Mouse (Mus musculus): ENCODE data around the gene Acvr1b. TPM values are rescaled to one million over a fixed set of nuclear protein-coding genes. Genes with fewer than 3 reads are reported as not detected.
A peak's percentile ranks its signal among the peaks of the same experiment; 100 is the strongest.

Gene Acvr1b
- total RNA-seq, 2 experiments from 2014 or later: 16.2 to 17.0 TPM

DNA sequence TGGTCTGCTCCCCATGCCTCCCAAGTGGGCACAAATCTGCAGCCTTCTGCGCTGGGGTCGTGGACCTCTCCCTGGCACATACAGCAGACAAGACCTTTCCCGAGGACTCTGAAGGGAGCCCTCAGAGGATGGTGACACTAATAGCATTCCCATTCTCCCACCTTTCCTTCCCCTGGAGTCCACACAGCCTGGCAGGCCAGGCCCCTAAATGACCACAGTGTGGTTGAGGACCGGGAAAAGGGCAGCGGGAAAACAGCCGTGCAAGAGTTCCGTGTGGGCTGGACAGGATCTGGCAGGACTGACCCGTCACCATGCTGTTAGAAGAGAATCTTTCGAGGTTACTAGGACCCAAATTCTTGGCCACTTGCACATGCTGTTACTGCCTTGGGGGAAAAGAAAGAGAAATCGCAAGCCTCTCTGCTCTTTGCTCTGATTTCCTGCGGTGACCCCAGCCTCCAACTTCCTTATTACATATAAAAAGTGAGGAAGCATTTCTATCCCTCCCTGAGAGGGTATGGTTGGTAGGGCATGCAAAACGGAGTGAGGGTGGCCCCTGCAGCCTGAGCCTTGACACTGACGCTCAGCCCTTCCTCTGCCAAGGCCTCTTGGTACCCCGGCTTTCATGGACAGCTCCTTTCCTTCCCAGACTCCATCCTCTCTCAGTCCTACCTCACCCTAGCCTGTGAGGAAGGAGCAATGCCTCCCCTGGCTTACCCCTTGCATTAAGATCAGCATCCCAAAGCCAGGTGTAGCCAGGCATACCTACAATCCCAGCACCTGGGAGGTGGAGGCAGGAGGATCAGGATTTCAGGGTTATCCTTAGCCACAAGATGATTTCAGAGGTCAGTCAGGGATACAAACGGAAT lies 27.5 kb upstream of the Acvr1b start:
- DNase-seq (ENCODE audit: low spot score in 2 of 2): peak in 1 of 2 experiments; percentile 25

DNA sequence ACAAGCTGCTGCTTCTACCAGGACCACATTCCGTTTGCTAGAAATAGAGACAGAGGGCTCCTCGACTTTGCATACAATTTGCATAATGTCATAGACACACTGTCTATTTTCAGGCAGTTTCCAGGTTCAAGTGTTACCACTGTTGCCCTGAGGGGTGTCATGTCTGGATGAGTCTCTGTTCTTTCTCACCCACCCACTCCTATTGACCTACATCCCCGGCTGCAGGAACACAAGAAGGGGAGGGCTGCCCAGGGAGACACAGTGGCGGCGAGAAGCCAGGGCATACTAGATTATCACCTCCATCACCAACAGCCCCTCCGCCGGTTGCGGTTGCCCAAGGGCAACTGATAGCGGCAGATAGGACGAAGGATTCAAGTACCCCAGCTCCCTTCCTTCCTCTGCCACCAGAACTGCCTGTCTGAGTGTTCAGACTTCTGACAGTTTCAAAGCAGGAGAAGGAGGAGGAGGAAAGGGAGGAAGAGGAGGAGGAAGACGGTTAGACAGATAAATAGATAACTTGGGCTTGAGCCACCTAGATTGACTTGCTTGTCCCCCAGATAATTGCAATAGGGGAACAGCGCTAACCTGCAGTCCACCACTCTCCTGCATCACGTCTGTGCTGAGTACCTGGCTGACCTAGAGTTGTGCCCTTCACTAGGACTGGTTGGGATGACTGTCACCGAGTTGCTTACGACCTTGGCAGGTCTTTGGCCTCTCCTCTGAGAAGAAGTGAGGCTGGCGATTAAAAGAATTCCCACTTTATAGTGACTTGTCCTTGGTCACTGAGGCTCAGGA lies 26.6 kb upstream of the Acvr1b start:
- DNase-seq (ENCODE audit: low spot score in 2 of 2): no peak

DNA sequence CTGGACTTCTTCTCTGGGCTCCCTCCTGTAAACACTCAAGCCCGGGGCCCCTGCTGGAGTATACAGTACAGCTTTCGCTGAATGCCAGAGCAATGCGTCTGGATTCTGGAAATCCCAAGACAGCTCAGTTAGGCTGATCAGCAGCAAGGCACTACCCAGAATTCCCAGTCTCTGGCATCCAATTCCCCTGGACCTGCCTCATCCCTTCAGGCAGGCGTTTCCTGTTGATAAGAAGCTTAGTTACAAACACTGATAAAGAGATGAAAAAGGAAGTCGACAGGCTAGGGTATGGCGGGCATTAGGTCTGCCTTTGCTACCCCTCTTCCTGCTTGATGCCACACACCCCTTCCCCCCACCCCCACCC lies 26.0 kb upstream of the Acvr1b start:
- no peak for DNase-seq (ENCODE audit: low spot score in 2 of 2)

DNA sequence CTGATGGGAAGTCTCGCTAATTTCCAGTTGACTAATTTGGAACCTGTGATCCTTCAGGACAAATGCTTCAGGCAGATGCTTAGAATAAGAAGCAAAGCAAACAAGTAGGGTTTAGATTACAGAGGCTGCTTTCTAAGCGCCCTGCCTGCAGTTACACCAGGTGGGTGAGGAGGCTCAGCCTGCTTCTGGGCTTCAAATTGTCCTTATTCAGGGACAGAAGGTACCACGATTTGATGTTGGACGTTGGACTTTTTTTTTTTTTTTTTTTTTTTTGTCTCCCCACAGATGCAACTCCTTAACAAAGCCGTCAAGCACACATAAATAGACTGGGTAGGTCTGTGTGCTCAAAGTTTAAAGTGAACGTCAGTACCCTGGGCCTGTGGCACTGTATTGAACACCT lies 25.3 kb upstream of the Acvr1b start:
- no peak for DNase-seq (ENCODE audit: low spot score in 2 of 2)

DNA sequence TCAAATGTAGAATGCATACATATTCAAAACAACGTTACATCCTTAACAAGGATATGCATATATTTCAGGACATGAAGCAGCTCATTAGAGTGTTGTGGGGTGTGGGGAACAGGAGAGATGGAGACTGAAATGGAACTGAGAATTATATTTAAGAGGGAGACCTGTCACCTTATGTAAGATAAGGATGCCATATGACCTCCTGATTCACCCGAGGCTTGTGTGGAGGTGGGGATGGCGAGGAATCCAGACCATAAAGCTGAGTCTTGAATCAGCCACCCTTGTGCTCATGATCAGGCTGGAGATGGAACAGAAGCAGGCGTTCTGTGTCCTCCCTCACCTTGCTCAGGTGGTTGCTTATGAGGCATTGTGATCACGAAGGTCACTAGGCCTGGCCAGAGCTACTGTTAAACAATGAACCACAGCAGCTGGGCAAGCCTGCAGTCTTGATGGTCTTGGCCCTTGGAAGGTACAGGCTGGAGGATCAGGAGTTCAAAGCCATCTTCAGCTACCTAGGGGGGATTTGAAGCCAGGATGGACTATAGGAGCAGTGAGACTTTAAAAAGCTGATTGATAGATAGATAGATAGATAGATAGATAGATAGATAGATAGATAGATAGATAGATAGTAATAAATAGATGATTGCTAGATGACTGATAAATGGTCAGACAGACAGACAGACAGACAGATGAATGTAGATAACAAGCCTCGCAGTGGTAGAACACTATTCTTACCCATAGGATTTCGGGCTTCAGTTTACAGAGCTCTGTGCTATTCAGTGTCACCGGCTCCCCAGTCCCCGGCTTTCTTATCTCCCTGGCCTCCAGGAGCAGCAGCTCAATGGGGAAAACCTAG lies 22.2 kb upstream of the Acvr1b start:
- no peak for DNase-seq (ENCODE audit: low spot score in 2 of 2)

DNA sequence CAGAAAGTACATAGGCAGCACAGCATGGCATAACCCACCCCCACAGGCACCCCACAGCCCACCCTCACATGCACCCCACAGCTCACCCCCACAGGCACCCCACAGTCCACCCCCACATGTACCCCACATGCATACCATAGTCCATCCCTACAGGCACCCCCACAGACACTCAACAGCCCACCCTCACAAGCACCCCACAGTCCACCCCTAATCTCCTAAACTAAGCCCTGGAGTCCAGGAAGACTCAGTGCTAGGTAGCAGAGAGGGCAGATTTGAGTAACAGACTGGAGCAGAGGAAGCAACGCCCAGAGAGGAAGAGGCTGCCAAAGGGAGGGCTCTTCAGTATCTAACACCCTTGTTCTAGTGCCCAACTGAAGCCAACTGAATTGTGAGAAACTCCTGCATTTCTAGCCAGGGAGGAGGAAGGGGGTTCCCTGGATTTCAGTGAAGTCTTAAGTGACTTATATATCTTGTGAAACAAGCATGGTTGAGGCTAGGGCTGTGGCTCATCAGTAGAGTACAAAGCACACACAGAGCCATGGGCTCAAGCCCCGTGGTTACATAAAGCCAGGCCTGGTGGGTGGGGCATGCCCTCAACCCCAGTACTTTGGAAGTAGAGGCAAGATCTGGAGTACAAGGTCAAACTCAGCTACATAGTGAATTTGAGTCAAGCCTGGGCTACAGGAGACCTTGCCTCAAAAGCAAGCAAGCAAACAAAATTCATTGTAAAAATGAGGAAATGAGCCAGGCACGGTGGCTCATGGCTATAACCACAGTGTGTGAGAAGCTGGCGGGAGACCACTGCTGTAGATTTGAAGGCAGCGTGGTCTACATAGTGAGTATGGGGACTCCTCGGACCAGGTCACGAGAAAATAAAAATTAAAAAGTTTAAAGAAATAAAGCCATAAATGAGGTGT lies 18.9 kb upstream of the Acvr1b start:
- DNase-seq (ENCODE audit: low spot score in 2 of 2): no peak

DNA sequence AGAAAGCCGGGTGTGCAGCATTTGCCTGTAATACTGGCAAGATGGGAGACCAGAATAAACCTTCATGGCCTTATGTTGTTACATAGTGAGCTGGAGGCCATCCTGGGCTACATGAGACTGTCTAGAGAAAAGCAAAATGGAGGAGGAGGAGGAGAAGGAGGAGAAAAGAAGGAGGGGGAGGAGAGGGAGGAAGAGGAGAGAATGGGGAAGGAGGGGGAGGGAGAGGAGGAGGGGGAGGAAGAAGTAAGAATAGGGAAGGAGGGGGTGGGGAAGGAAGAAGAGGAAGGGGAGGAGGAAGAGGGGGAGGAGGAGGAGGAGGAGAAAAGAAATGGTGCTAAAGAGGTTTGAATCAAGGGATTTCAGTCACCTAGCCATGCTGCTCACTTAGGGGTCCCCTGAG lies 13.7 kb upstream of the Acvr1b start:
- no peak for DNase-seq (ENCODE audit: low spot score in 2 of 2)

DNA sequence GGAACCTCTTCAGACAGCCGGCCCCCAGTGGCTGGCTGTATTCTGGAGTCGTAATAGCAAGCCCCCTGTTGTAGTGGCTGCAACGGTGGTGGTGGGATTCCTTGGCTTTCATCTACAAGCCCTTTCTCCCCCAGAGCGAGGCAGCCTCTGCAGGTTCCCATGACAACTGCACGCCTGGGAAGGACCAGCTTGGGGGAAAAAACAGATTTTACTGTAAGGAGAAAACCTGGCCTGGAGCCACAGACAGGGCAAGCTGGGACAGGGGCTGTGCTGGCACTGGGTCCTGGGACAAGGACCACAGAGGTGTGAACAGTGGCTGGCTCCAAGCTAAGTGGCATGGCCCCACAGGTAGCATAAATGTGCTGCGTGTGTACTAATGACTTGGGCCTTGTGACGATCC lies 13.3 kb upstream of the Acvr1b start:
- DNase-seq (ENCODE audit: low spot score in 2 of 2): no peak

DNA sequence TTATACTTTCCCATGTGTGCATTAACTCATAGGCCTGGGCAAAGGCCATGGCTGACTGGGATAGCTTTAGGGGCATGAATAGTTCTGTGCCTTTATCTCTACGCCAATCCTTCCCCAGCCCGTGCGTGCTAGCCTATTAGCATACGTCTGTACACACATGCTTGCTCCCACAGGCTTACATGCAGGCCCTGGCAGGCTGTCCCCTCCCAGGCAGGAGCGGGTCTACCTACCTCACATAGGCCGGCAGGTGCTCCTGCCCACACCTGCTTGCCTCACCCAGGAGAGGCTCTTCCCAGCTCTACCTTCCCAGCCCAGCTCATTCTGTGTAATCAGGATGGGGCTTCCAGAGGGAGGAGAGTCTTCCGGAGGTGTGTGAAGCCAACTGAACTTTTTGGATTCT lies 12.3 kb upstream of the Acvr1b start:
- no peak for DNase-seq (ENCODE audit: low spot score in 2 of 2)

DNA sequence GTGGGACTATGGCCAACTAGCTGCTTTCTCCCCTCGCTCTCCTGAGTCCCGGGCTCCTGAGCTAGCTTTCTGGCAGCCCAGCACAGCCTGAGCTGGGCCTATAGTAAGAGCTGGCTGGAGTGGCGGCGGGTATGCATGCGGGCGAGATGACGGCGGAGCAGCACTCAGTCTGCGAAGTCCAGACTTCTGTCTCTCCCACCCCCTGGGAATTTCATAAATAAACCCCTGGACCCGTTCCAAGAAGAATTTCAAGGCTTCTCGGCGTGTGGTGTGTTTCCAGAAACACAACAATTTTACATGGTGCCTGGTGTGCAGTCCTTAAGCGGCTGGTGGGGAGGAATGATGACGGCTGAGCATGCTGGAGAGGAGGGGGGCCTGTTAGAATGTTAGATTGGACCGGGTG lies 10.8 kb upstream of the Acvr1b start:
- no peak for DNase-seq (ENCODE audit: low spot score in 2 of 2)

DNA sequence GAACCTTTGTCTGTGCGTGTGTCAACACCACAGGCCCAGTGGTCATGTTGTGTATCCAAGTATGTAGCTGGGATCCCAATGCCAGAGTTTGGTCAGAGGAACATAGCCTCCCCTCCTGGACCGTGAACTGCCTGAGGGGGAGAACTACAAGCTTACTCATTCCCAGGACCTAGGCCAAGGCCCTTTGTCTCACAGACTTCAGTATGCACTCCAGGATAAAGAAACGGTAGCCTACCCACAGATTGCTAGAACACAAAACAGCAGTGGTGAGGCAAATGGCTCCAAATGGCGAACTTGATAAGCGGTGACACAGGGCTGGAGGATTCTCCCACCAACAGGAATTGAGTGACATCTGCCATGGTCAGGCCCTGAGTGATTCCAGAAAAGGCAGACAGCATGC lies 10.0 kb upstream of the Acvr1b start:
- no peak for DNase-seq (ENCODE audit: low spot score in 2 of 2)

DNA sequence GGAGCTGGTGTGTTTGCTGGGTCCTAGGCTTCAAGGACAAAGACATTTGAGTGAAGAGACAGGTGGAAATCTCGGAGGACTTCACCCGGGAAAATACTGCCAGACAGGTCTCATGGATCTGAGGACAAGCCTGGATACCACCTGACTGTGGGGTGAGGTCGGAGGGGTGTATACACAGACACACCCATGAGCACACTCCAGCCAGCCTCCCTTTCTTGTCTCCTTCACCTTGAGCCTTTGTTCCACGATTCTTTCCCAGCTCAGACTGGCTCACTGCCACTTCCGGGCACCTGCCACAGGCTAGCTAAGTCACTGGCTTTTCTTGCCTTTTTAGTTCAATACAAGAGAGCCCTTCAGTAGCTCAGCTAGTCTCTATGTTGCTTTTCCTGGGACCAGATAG lies 9.6 kb upstream of the Acvr1b start:
- DNase-seq (ENCODE audit: low spot score in 2 of 2): no peak

DNA sequence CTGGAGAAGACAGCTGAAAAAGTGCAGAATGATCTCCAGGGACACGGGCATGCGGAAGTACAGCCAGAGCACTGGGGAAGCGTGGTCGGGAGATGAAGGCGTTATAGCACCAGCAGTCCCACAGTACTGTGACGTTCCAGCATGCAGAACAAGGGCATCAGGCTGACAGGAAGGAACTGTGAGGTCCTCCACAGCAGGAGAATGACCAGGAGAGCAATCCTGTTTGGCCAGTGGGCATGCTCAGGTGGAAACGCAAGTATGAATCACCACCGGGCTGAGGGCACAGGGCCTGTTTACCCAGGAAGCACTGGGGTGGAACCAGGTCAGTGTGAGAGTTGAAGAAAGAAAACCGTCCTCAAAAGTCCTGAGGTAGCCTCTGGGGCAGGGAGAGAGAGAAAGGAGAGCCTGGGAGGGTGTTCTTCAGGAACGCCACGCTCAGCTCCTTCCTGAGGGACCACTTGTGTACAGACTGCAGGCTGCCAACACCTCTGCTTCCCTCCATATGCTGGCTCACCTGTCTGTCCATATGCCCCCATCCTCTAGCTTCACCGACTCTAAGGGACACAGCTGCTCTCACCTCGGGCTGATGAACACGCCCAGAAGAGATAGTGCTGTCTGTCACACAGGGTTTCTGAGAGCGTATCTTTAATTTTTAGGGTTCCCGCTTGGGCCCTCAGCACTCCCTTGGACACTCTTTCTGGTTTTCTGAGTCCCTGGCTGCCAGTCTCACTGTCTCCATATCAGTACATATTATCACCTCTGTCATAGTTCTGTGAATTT lies 8.0 kb upstream of the Acvr1b start:
- DNase-seq (ENCODE audit: low spot score in 2 of 2): no peak

DNA sequence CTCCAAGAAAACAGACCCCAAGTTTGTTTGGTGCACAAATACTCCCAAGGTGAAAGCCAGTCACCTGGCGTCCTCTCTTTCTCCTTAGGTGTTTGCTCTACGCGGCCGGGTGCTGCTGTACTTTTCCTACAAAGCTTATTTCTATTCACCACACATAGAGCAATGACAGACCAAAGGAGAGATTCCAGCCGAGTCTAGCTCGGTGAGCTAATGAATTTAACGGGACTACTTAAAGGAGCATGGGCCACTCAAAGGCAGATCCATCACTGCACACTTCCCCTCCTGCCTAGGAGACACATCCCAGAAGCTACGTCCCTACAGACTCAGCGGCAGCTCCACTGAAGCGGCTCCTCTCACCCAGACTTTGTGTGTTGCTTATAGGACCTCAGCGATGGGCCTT lies 6.3 kb upstream of the Acvr1b start:
- DNase-seq (ENCODE audit: low spot score in 2 of 2): no peak

DNA sequence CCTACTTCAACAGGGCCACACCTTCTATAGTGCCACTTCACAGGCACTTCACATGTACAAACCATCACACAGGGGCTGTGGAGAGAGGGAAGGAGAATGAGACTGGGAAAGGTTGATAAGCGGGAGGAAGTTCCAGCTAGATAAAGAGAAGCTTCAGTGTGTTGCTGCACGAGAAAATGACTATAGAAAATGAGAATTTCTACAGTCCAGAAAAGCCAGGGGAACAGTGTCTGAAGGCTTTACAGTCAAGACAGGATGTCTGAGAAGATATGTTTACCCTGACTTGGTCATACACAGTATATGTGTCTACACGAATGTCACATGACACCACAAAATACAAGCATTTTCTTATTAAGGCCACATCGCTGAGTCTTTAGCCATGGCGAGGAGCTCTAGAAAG lies 4.0 kb upstream of the Acvr1b start:
- no peak for DNase-seq (ENCODE audit: low spot score in 2 of 2)

DNA sequence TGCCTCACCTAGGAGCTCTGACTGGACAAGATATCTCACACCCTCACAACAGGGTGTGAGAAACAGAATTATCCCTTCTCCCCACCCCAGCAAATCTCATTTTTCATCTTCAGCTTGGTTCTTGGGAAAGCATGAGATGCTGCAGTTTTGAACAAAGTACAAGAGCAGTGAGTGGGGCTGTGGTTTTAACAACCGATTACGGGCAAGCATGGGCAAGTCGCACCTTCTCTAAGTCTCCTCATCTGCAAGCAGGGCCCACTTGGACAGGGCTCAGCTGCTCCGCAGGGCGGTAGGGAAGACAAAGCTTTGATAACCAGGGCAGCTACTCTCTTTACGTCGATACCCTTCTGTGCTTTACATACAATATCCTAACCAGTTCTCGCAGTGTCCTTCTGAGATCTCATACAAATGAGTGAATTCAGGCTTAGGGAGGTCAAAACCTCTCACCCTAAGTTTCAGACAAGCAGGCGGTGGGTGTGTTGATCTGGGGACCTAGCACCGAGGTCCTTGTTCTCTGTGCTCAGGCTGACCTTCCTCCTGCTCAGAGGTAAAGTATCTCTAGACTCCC lies 3.4 kb upstream of the Acvr1b start:
- DNase-seq (ENCODE audit: low spot score in 2 of 2): no peak

DNA sequence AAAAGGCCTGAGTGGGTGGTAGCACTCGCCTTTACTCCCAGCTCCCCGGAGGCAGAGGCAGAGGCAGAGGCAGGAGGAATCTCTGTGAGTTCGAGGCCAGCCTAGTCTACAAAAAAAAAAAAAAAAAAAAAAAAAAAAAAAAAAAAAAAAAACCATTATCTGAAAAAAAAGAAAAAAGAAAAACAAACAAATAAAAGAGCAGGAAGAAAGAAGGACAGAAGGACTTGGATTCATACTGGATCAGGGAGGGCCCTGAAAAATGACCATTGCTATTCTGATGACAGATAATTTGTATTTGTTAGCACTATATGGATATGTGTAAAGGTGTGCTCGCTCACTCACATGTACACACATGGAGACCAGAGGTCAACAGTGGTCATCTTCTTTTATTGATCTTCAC lies 2.6 kb upstream of the Acvr1b start:
- no peak for DNase-seq (ENCODE audit: low spot score in 2 of 2)

DNA sequence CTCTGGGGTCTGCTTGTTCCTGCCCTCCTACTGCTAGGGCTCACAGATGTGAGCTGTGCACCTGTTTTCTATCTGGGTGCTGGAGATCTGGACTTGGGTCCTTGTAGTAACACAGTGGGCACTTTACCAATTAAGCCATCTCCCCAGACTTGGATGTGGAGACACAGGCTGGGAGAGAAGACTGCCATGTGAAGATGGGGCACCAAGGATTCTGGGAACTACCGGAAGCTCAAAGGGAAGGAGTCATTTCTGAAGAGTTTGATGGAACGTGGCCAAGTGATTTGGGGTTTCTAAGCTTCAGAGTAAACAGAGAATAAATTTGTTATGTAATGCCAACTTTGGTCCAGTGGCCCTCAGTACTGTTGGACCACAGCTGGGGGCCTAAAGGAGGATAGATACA lies 1.9 kb upstream of the Acvr1b start:
- DNase-seq (ENCODE audit: low spot score in 2 of 2): no peak

DNA sequence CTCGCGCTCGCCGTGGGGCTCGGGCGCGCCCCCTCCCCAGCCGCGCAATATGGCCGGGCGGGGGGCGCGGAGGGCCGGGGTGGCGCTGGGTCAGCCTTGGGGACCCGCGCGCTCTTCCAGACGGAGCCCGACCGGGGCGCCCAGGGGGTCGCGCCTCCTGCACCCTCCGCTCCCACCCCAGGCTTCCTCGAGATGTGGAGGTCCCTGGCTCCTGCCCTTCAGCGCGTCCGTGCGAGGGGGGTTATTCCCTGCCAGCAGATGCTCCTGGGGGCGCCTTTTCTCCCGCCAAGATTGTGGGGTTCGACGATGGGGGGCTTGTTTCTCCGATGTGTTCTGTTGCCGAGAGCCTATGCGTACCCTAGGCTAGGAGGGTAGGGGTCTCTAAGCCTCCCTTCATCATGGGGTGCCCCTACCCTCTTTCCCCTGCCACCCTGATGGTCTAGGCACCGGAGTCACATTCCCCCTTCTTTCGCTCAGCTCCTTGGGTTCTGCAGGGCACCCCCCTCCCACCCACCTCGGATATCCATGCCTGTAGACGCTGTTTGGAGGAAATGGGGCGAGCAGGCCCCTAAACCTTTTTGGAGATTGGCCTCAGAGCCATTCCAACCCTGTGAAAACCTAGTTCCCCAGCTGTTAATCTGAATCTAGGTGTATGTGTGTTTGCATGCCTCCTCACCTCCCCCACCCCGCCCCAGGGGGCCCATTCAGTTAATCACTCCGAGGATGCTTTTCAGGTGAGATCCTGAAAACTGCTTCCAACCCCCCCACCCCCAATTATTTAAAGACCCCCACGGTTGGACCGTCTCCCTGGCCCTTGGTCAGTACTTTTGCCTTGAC lies 645 bp downstream of the Acvr1b start:
- peak in 1 of 2 experiments; percentile 39 for DNase-seq (ENCODE audit: low spot score in 2 of 2)
